Mouse (Mus musculus) erythroid progenitor cell, adult 5-6 weeks (primary cell): Measurements from ENCODE around the gene Zfp629. TPM values are rescaled to one million over a fixed set of nuclear protein-coding genes. Genes with fewer than 3 reads are reported as not detected.

Source experiments
- ATAC-seq: replicated peaks from 2 replicates; pipeline ENCODE4 v1.8.0; 2016; ENCODE audit warnings: moderate number of reproducible peaks, mild to moderate bottlenecking, moderate TSS enrichment, inconsistent platforms; ENCODE audit not compliant: poor library complexity, low FRiP score, severe bottlenecking
- total RNA-seq, 2 experiments: library from RNA; stranded (forward) in 1 of 2; stranded (reverse) in 1 of 2; fragments of 150-400 nt in 1 of 2; fragments of 186-747, 209-891 nt in 1 of 2; gene quantifications; 2 replicates each; pipeline versions ENCODE4 v1.2.3 to v1.2.4; 2015 to 2017; ENCODE audit warnings: low replicate concordance in 2 of 2

Gene Zfp629
- total RNA-seq, 2 experiments from 2014 or later, result 0.38 to 5.4 TPM

- ATAC-seq, result no peak
Observed at GRCm38 (mm10) chr7:127574115-127574514, 41.5 kb downstream of the Zfp629 start.

DNA sequence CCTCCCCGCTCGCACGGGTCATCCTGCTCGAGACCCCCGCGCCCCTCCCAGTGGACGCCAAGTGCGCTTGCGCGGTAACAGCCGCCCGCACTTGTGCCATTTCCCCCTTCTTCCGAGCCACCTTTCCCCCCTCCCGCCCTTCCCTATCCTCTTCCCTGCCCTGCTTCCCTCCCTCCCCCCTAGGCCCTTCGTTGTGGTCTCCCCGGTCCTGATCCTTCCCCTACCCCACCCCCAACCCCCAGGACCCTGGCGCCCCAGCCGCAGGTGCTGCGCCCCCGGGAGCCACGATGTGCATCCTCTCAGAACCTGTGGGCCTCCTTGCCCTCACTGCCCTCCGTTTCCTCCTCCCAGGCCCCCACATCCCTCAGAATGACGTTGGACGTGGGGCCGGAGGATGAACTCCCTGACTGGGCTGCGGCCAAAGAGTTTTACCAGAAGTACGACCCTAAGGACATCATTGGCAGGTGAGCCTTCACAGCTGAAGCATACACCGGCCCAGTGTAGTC lies 42.0 kb downstream of the Zfp629 start:
- ATAC-seq, result no peak

DNA sequence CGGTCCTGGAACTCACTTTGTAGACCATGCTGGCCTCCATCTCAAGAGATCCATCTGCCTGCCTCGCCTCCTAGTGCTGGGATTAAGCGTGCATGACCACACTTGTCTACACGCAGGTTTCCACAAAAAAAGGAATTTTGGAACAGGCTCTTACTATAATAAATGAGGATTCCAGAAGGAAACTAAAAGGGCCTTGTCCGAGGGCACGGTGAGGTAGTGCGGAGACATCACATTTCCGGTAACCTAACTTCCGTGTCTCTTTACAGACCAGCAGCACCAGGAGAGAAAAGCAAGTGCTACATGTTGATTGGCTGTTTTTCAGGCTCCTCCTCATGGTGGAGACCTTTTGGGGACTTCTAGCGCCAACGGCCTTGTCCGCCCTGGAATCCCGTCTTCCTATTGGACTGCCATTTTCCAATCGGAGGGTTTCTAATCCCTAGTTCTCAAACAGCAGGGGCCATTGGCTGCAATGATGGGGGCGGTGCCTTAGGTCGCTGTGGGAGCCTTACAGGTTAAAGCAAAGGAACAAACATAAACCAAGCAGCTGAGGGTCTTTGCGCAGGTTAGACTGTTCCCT lies 42.6 kb downstream of the Zfp629 start, which contains the start of gene Phkg2:
Gene Phkg2 (plus strand): TSS at position 446 of the 577 bp plus-strand sequence.
- peak; percentile 99 for ATAC-seq

- no peak for ATAC-seq
Observed at GRCm38 (mm10) chr7:127564381-127565150, 51.0 kb downstream of the Zfp629 start.

DNA sequence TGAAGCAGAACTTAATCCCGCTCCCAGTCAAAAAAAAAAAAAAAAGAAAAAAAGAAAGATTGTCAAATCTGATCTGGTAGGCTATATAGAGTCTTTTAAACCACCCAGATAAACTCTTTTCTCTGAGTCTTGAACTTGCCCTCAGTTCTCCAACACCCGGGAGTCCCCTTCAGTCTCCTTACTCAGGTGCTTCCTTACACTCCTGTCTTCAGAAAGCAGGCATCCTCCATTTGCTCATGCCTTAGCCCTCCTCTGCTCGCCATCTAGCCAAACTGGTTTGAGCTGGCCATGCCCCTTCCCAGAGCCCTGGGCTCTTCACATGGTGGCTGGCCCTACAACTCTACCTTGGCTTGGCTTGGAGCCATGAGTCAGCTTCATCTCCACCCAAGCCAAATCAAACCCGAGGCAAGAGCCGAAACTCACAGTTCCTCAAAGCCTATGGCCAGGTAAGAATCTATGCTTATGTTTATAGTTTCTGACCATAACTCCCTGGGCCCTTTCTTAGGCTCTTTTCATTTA lies 54.2 kb downstream of the Zfp629 start, which contains the start of gene Tmem265:
Gene Tmem265 (plus strand): TSS at position 51 of the 519 bp plus-strand sequence.
- 0 out of 2 replicates have a peak, but pooled peaks have one; percentile 23 for ATAC-seq

DNA sequence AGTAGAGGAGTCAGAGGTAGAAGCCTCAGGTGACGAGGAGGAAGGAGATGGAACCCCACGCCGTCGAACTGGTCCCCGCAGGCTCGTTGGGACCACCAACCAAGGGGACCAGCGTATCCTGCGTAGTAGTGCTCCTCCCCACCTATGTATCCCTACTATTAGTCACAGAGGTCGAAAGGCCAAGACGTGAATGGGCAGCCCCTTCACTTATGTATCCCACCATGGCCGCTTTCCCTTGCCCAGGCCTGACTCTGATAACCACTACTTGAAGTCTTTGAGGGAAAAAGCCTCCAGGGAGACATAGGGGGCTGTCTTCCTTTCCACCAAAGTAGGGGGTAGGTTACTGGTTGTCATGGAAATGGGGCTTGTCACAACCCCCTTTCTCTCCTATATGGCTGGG lies 55.0 kb downstream of the Zfp629 start:
- no peak for ATAC-seq

Other genes starting within 250 kb of the Zfp629 start
- 0.42 TPM in 1 of 2 replicates, not detected in the other for gene Zfp747, start 239.7 kb downstream of the Zfp629 start, total RNA-seq (2015; ENCODE audit: low replicate concordance)
- gene Zfp747, start 239.7 kb downstream of the Zfp629 start, total RNA-seq (2017; ENCODE audit: low replicate concordance), result 2.4 TPM in 1 of 2 replicates, not detected in the other
- 1.1 TPM in 1 of 2 replicates, not detected in the other for gene 9130019O22Rik, start 228.6 kb downstream of the Zfp629 start, total RNA-seq (2015; ENCODE audit: low replicate concordance)
- gene 9130019O22Rik, start 228.6 kb downstream of the Zfp629 start, total RNA-seq (2017; ENCODE audit: low replicate concordance), result 0.26 TPM in 1 of 2 replicates, not detected in the other
- not detected in 2 replicates for gene E430018J23Rik, start 222.2 kb downstream of the Zfp629 start, total RNA-seq (2015; ENCODE audit: low replicate concordance)
- not detected in 2 replicates for gene E430018J23Rik, start 222.2 kb downstream of the Zfp629 start, total RNA-seq (2017; ENCODE audit: low replicate concordance)
- 1.4 TPM in 1 of 2 replicates, not detected in the other for gene Zfp764, start 209.0 kb downstream of the Zfp629 start, total RNA-seq (2015; ENCODE audit: low replicate concordance)
- gene Zfp764, start 209.0 kb downstream of the Zfp629 start, total RNA-seq (2017; ENCODE audit: low replicate concordance), result 1.4 TPM in 1 of 2 replicates, not detected in the other
- gene Zfp688, start 193.7 kb downstream of the Zfp629 start, total RNA-seq (2015; ENCODE audit: low replicate concordance), result 5.0 and 20.9 TPM in 2 replicates
- gene Zfp688, start 193.7 kb downstream of the Zfp629 start, total RNA-seq (2017; ENCODE audit: low replicate concordance), result 5.0 and 6.7 TPM in 2 replicates
- 3.2 and 3.8 TPM in 2 replicates for gene Zfp689, start 166.6 kb downstream of the Zfp629 start, total RNA-seq (2015; ENCODE audit: low replicate concordance)
- gene Zfp689, start 166.6 kb downstream of the Zfp629 start, total RNA-seq (2017; ENCODE audit: low replicate concordance), result 3.1 and 6.1 TPM in 2 replicates
- gene Prr14, start 156.2 kb downstream of the Zfp629 start, total RNA-seq (2015; ENCODE audit: low replicate concordance), result 147 and 172 TPM in 2 replicates
- 31.9 and 84.3 TPM in 2 replicates for gene Prr14, start 156.2 kb downstream of the Zfp629 start, total RNA-seq (2017; ENCODE audit: low replicate concordance)
- gene Fbrs, start 136.6 kb downstream of the Zfp629 start, total RNA-seq (2015; ENCODE audit: low replicate concordance), result 103 and 125 TPM in 2 replicates
- gene Fbrs, start 136.6 kb downstream of the Zfp629 start, total RNA-seq (2017; ENCODE audit: low replicate concordance), result 28.1 and 32.7 TPM in 2 replicates
- 80.4 and 99.3 TPM in 2 replicates for gene Srcap, start 103.8 kb downstream of the Zfp629 start, total RNA-seq (2015; ENCODE audit: low replicate concordance)
- 77.0 and 90.5 TPM in 2 replicates for gene Srcap, start 103.8 kb downstream of the Zfp629 start, total RNA-seq (2017; ENCODE audit: low replicate concordance)
- gene Gm42715, start 96.2 kb downstream of the Zfp629 start, total RNA-seq (2015; ENCODE audit: low replicate concordance), result 58.7 and 63.1 TPM in 2 replicates
- gene Gm42715, start 96.2 kb downstream of the Zfp629 start, total RNA-seq (2017; ENCODE audit: low replicate concordance), result 25.4 and 45.8 TPM in 2 replicates
- gene Tmem265, start 54.4 kb downstream of the Zfp629 start, total RNA-seq (2015; ENCODE audit: low replicate concordance), result 6.5 TPM in 1 of 2 replicates, not detected in the other
- 1.3 TPM in 1 of 2 replicates, not detected in the other for gene Tmem265, start 54.4 kb downstream of the Zfp629 start, total RNA-seq (2017; ENCODE audit: low replicate concordance)
- gene Phkg2, start 42.5 kb downstream of the Zfp629 start, total RNA-seq (2015; ENCODE audit: low replicate concordance), result 58.7 and 76.0 TPM in 2 replicates
- 27.9 and 44.7 TPM in 2 replicates for gene Phkg2, start 42.5 kb downstream of the Zfp629 start, total RNA-seq (2017; ENCODE audit: low replicate concordance)
- gene Ccdc189, start 27.2 kb downstream of the Zfp629 start, total RNA-seq (2015; ENCODE audit: low replicate concordance), result 21.8 and 32.1 TPM in 2 replicates
- 26.7 and 41.9 TPM in 2 replicates for gene Ccdc189, start 27.2 kb downstream of the Zfp629 start, total RNA-seq (2017; ENCODE audit: low replicate concordance)
- 22.0 and 49.9 TPM in 2 replicates for gene Rnf40, start 27.0 kb downstream of the Zfp629 start, total RNA-seq (2015; ENCODE audit: low replicate concordance)
- gene Rnf40, start 27.0 kb downstream of the Zfp629 start, total RNA-seq (2017; ENCODE audit: low replicate concordance), result 60.3 and 108 TPM in 2 replicates
- gene Bcl7c, start 93.1 kb upstream of the Zfp629 start, total RNA-seq (2015; ENCODE audit: low replicate concordance), result 4.0 and 9.6 TPM in 2 replicates
- 2.6 and 12.7 TPM in 2 replicates for gene Bcl7c, start 93.1 kb upstream of the Zfp629 start, total RNA-seq (2017; ENCODE audit: low replicate concordance)
- not detected in 2 replicates for gene Ctf1, start 96.9 kb upstream of the Zfp629 start, total RNA-seq (2015; ENCODE audit: low replicate concordance)
- not detected in 2 replicates for gene Ctf1, start 96.9 kb upstream of the Zfp629 start, total RNA-seq (2017; ENCODE audit: low replicate concordance)
- gene Ctf2, start 116.4 kb upstream of the Zfp629 start, total RNA-seq (2015; ENCODE audit: low replicate concordance), result not detected in 2 replicates
- gene Ctf2, start 116.4 kb upstream of the Zfp629 start, total RNA-seq (2017; ENCODE audit: low replicate concordance), result not detected in 2 replicates
- 1.7 and 1.8 TPM in 2 replicates for gene Fbxl19, start 128.7 kb upstream of the Zfp629 start, total RNA-seq (2015; ENCODE audit: low replicate concordance)
- 1.5 and 3.6 TPM in 2 replicates for gene Fbxl19, start 128.7 kb upstream of the Zfp629 start, total RNA-seq (2017; ENCODE audit: low replicate concordance)
- 2.5 and 5.4 TPM in 2 replicates for gene Orai3, start 154.0 kb upstream of the Zfp629 start, total RNA-seq (2015; ENCODE audit: low replicate concordance)
- 4.6 and 6.7 TPM in 2 replicates for gene Orai3, start 154.0 kb upstream of the Zfp629 start, total RNA-seq (2017; ENCODE audit: low replicate concordance)
- 38.1 and 42.5 TPM in 2 replicates for gene Setd1a, start 160.9 kb upstream of the Zfp629 start, total RNA-seq (2015; ENCODE audit: low replicate concordance)
- 14.8 and 21.3 TPM in 2 replicates for gene Setd1a, start 160.9 kb upstream of the Zfp629 start, total RNA-seq (2017; ENCODE audit: low replicate concordance)
- gene Gm49388, start 169.8 kb upstream of the Zfp629 start, total RNA-seq (2015; ENCODE audit: low replicate concordance), result 8.6 and 10.9 TPM in 2 replicates
- gene Gm49388, start 169.8 kb upstream of the Zfp629 start, total RNA-seq (2017; ENCODE audit: low replicate concordance), result 4.5 and 10.7 TPM in 2 replicates
- 5.8 TPM in 1 of 2 replicates, not detected in the other for gene Hsd3b7, start 184.8 kb upstream of the Zfp629 start, total RNA-seq (2015; ENCODE audit: low replicate concordance)
- 2.6 and 3.5 TPM in 2 replicates for gene Hsd3b7, start 184.8 kb upstream of the Zfp629 start, total RNA-seq (2017; ENCODE audit: low replicate concordance)
- 10.5 and 30.6 TPM in 2 replicates for gene Stx4a, start 208.5 kb upstream of the Zfp629 start, total RNA-seq (2015; ENCODE audit: low replicate concordance)
- 12.7 and 13.3 TPM in 2 replicates for gene Stx4a, start 208.5 kb upstream of the Zfp629 start, total RNA-seq (2017; ENCODE audit: low replicate concordance)
- gene Stx1b, start 208.8 kb upstream of the Zfp629 start, total RNA-seq (2015; ENCODE audit: low replicate concordance), result not detected in 2 replicates
- 0.98 TPM in 1 of 2 replicates, not detected in the other for gene Stx1b, start 208.8 kb upstream of the Zfp629 start, total RNA-seq (2017; ENCODE audit: low replicate concordance)